Mouse (Mus musculus): Measurements from ENCODE around the gene Tspyl3. TPM values are rescaled to one million over a fixed set of nuclear protein-coding genes. Genes with fewer than 3 reads are reported as not detected.
A peak's percentile ranks its signal among the peaks of the same experiment; 100 is the strongest.

The Tspyl3 gene
- total and polyA plus RNA-seq, 3 experiments, result 4.3 to 47.3 (median 9.8) TPM

DNA sequence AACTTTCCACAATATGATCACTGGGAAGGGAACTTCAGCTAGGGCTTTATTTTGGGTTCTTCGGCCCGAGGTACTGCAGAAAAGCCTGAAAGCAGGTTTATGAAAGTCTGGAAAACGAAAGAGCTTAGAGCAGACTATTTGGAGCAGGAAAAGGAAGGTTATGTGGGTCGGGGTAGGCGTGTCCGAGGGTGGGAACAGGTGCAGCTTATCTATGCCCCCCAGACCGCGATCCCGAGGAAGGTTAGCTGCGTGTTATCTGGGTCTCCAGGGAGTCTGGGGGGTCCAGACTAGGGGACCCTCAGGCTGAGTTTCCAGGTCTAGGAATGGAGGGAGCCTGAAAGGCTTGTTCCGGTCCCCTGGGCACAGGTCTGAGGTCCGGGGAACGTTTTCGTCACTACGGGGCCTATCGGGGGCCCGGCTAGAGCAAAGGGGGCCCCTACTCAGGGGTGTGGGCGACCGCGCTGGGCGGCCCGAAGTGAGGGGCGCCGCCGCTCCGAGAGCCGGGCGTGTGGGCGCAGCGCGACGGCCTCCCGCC is 15.5 kb upstream of the Tspyl3 start (continued):
- TF ChIP-seq CHD1 (IDR thresholded peaks at IDR 0.05; ENCODE audit: low read depth, low read length), result 0 out of 2 replicates have a peak, but pooled peaks have one; percentile 45
- TF ChIP-seq MAX (IDR thresholded peaks at IDR 0.05; ENCODE audit: low read length), result peak; percentile 60
- 0 out of 2 replicates have a peak, but pooled peaks have one; percentile 15 for TF ChIP-seq NRF1 (IDR thresholded peaks at IDR 0.05; ENCODE audit: insufficient read depth, low read depth, low read length, poor library complexity, severe bottlenecking)

DNA sequence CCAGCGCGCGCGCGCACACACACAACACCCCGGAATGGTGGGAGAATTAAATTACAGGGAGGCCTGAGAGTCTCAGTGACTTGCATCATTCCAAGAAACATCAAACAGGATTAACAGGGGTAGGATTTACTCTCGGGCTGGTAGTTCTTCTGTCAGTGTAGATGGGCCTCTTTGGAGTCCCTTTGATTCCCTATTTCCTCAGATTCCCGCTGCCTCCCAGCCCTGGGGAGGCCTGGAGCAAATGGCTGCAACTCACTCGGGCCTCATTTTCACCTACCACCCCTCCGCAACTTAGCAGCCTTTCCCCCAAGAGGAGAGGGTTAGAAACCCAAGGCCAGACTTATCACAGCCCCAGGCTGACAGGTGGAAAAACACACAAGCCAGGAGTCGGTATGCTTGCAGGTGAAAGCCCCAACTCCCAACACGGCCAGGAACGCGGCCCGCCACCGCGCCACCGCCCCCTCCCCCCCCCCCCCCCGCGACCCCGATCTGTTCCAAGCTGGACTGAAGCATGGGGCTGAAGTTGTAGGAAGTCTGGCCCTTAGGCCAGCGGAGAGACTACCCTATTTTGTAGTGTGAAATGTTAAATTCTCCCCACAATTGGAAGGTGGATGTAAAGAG is 14.7 kb upstream of the Tspyl3 start:
- Histone ChIP-seq H3K36me3 (ENCODE audit: control insufficient read depth in 1 of 2, insufficient read depth in 2 of 2, low read length in 2 of 2) (peaks cover 15 to 36% of the 10 kb centered on the region in 2 experiments), H3K4me3 (ENCODE audit: control insufficient read depth in 1 of 2, insufficient read depth in 1 of 2, low read depth in 2 of 2, low read length in 2 of 2) (peak overlapping the region; percentile 93 to 98), H3K4me1 (ENCODE audit: control insufficient read depth in 1 of 2, insufficient read depth in 2 of 2, low read length in 2 of 2) (peaks cover 14 to 18% of the 10 kb centered on the region in 2 experiments), H3K79me2 (ENCODE audit: control insufficient read depth, insufficient read depth, low read length, poor library complexity) (peaks cover 50% of the 10 kb centered on the region), H3K9me3 (replicated peaks; ENCODE audit: insufficient read depth, low read length) (no peaks in the 10 kb centered on the region), H3K27ac (ENCODE audit: control insufficient read depth, low read depth, low read length) (peak overlapping the region; percentile 94), H3K9ac (ENCODE audit: control insufficient read depth, low read depth, low read length, poor library complexity, severe bottlenecking) (peak overlapping the region; percentile 98), H3K27me3 (ENCODE audit: control insufficient read depth in 1 of 2, insufficient read depth in 2 of 2, low read length in 2 of 2) (no peaks in the 10 kb centered on the region)
- no peak for DNase-seq (ENCODE audit: low read depth, low spot score)
- TF ChIP-seq TAL1 (IDR thresholded peaks at IDR 0.05; ENCODE audit: low read length), result no peak
- TF ChIP-seq TCF12 (IDR thresholded peaks at IDR 0.05; ENCODE audit: low read depth, low read length), result no peak
- no peak for TF ChIP-seq MXI1 (IDR thresholded peaks at IDR 0.05; ENCODE audit: low read depth, low read length)
- TF ChIP-seq ZMIZ1 (IDR thresholded peaks at IDR 0.05; ENCODE audit: low read depth, low read length), result no peak
- TF ChIP-seq CHD2 (IDR thresholded peaks at IDR 0.05; ENCODE audit: low read length), result no peak
- TF ChIP-seq USF2 (IDR thresholded peaks at IDR 0.05; ENCODE audit: borderline replicate concordance in 1 of 2, insufficient read depth in 1 of 2, low read depth in 1 of 2, low read length in 2 of 2), result no peak
- no peak for TF ChIP-seq BHLHE40 (IDR thresholded peaks at IDR 0.05; ENCODE audit: borderline replicate concordance, low read depth, low read length)
- no peak for TF ChIP-seq NELFE (IDR thresholded peaks at IDR 0.05; ENCODE audit: low read depth, low read length)
- no peak for TF ChIP-seq CTCF (IDR thresholded peaks at IDR 0.05 in 2 of 3, conservative IDR thresholded peaks at IDR 0.05 in 1 of 3; ENCODE audit: control insufficient read depth in 1 of 3, insufficient read depth in 1 of 3, low read depth in 2 of 3, low read length in 3 of 3, poor library complexity in 1 of 3, severe bottlenecking in 1 of 3)
- TF ChIP-seq MAX (IDR thresholded peaks at IDR 0.05; ENCODE audit: low read length), result no peak
- TF ChIP-seq SIN3A (IDR thresholded peaks at IDR 0.05; ENCODE audit: low read length), result no peak
- no peak for TF ChIP-seq GATA1 (IDR thresholded peaks at IDR 0.05; ENCODE audit: low read depth, low read length)
- no peak for TF ChIP-seq USF1 (IDR thresholded peaks at IDR 0.05; ENCODE audit: low read depth, low read length)
- no peak for TF ChIP-seq MYB (IDR thresholded peaks at IDR 0.05; ENCODE audit: low read depth, low read length)
